Mouse (Mus musculus): ENCODE data around the gene Scn5a. TPM values are rescaled to one million over a fixed set of nuclear protein-coding genes. Genes with fewer than 3 reads are reported as not detected.

The Scn5a gene
- total RNA-seq, 1 experiment from 2014 or later, result not detected

DNA sequence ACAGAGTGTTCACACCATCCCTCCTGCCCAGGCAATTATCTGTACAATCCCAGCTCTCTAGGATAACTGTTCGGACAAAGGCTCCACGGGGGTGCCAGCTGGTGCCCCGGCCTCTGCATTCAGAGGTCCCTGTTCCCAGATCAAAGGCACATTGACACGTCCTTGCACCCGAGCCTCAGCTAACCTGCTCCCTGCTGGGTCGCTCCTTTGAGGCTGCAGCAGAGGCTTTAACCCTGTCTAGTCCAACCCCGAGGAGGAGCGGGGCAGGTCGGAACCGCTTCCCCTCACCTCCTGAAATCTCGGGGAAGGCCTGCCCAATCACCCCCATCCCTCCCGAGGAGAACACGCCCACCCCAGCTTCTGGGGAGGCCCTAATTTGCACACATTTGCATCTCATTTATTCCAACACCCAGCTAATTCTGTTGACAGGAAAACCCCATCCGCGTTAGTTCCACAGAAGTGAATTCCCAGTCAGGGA, 7.4 kb downstream of the Scn5a start:
- no peak for ATAC-seq (replicated peaks in 1 of 2; ENCODE audit: insufficient read depth in 1 of 2, low FRiP score in 2 of 2, low TSS enrichment in 1 of 2, low read depth in 1 of 2, poor library complexity in 2 of 2, severe bottlenecking in 2 of 2)

DNA sequence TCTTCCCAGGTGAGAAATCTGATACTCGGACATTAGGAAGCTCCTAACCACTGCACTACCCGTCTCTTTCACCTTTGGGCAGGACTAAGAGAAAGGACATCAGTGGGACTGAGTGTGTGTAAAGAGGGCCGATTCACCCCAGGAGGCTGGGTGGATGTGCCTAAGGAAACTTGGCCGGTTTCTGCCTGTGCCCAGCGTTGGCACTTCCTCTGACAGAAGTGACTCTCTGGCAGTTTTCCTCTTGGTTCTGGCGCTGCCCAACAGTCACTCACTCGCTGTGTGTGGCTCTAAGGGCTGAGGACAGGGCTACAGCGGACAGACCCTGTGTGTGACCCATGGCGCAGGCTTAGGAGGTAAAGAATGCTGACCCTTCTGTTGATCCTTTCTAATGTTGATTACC, 8.2 kb downstream of the Scn5a start:
- no peak for ATAC-seq (replicated peaks in 1 of 2; ENCODE audit: insufficient read depth in 1 of 2, low FRiP score in 2 of 2, low TSS enrichment in 1 of 2, low read depth in 1 of 2, poor library complexity in 2 of 2, severe bottlenecking in 2 of 2)

DNA sequence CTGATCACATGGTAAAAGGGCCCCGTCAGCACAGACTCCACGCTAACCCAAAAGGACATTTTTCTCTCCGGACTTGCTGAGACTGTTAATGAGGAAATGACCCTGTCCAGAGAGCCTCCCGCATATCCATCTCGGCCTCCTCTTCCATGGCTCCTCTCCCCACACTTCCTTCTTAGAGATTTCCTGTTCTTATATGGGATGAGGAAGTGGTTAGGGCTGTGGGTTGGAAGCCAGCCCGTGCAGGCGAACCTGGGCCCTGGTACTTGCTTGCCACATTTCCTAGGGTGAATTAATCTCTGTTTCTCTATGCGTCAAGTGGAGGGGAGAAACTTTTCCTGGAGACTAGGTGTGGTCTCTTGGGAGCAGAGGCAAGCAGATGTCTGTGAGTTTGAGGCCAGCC, 10.1 kb downstream of the Scn5a start:
- ATAC-seq (replicated peaks in 1 of 2; ENCODE audit: insufficient read depth in 1 of 2, low FRiP score in 2 of 2, low TSS enrichment in 1 of 2, low read depth in 1 of 2, poor library complexity in 2 of 2, severe bottlenecking in 2 of 2), result peak; percentile 24 to 48; a peak in 2 of 4 replicates

DNA sequence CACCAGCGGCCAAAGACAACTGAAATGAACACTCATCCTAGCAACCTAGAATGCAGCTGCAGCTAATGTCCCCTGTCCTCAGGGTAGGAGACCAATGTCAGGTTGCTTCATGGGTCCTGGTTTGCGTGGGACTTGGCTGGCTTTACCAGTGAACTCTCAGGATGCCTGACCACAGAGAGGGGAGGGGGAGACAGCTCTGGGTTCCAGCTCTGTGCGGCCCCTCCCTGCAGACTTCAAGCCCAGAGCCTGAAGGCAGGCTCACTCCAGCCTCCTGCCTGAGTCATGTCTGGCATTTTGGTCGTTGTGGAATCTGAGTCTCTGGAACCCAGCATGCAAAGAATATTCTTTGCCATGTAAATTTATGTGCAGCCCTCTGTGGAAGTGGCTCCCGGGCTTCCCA, 11.0 kb downstream of the Scn5a start:
- no peak for ATAC-seq (replicated peaks in 1 of 2; ENCODE audit: insufficient read depth in 1 of 2, low FRiP score in 2 of 2, low TSS enrichment in 1 of 2, low read depth in 1 of 2, poor library complexity in 2 of 2, severe bottlenecking in 2 of 2)

DNA sequence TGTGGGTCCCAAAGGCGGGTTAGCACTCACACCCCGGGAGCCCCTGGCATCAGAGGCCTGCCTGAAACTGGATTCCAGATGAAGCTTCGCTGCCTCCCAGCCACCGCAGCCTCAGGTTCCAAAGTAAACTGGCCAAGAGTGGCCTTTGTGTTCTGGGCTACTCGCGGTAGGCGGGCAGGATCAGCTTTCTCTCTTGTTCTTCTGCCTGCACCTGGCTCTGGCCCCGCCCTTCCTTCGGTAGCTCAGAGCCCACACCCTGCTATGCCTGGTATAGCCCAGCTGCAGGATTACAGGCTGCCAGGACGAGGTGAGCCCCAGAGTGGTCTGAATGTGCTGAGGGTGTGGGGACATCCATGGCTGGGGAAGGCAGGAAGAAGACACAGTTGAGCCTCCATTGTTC, 12.6 kb downstream of the Scn5a start:
- ATAC-seq (replicated peaks in 1 of 2; ENCODE audit: insufficient read depth in 1 of 2, low FRiP score in 2 of 2, low TSS enrichment in 1 of 2, low read depth in 1 of 2, poor library complexity in 2 of 2, severe bottlenecking in 2 of 2), result no peak

DNA sequence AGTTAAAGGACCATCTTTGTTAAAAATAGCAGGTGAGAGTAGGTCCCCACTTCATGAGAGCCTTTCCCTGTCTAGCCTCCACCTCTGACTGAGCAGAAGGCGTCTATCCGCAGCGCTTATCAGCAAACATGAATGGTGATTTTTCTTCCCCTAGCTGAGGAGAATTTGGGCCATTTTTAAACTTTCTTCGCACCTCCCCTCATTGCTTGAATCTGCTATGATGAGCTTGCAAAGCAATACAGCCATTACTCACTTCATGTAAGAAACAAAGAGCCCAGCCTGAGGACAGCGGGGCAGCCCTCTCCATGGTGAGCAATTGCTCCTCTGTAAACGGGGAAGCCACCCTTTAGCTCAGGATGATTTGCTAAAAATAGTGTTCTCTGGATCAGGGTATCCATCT, 14.0 kb downstream of the Scn5a start:
- ATAC-seq (replicated peaks in 1 of 2; ENCODE audit: insufficient read depth in 1 of 2, low FRiP score in 2 of 2, low TSS enrichment in 1 of 2, low read depth in 1 of 2, poor library complexity in 2 of 2, severe bottlenecking in 2 of 2), result no peak

DNA sequence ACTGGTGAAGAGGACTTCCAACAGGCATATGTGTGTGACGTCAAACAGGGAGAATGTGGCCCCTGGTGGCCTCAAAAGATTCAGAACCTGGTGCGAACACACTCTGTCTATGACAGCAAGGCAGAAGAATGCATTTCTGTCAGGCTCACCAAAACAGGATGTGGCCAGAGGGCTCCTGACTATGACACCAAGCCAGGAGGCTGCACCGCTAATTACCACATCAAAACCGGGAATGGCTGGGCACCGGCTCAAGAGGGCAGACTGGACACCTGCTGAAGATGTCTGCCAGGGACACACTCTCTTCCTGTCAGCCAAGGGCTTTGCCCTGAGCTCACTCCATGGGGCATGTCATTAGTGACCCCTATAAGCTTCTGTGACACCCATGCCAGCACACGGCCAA, 15.2 kb downstream of the Scn5a start:
- ATAC-seq (replicated peaks in 1 of 2; ENCODE audit: insufficient read depth in 1 of 2, low FRiP score in 2 of 2, low TSS enrichment in 1 of 2, low read depth in 1 of 2, poor library complexity in 2 of 2, severe bottlenecking in 2 of 2), result no peak

DNA sequence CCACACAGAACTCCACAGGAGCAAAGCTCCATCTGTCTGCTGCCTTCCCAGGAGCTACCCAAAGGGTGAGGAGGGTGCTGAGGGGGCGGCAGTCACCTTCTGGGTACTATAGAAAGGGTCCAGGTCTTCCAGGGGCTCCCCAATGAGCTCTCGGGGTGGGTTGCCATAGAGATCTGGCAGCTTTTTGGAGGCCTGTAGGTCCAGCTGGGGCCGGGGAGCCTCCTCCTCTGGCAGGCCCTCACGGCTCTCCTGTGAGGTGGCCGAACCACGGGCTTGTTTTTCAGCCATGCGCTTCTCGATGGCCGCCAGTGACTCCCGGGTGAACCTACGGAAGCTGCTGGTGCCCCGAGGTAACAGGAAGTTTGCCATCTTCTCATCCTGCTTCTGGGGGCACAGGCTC, 16.6 kb downstream of the Scn5a start:
- ATAC-seq (replicated peaks in 1 of 2; ENCODE audit: insufficient read depth in 1 of 2, low FRiP score in 2 of 2, low TSS enrichment in 1 of 2, low read depth in 1 of 2, poor library complexity in 2 of 2, severe bottlenecking in 2 of 2), result no peak

DNA sequence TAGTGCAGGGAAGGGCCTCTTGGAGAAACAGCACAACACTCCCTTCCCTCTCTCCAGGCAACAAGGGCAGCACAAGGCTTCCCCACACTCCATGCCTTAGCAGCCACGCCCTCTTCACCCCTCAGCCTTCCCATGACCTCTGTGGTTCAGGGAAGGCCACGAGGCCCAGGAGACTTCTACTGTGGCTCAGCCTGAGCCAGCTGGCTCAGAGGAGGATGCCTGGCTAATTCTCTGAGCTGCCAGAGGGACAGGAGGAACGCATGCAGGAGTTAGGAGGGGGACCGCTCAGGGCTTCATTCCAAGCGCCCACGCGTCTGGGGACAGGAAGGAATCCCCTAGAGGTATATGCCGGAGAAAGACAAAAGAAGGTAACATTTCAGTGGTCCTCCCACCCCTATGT, 17.1 kb downstream of the Scn5a start:
- ATAC-seq (replicated peaks in 1 of 2; ENCODE audit: insufficient read depth in 1 of 2, low FRiP score in 2 of 2, low TSS enrichment in 1 of 2, low read depth in 1 of 2, poor library complexity in 2 of 2, severe bottlenecking in 2 of 2), result no peak

DNA sequence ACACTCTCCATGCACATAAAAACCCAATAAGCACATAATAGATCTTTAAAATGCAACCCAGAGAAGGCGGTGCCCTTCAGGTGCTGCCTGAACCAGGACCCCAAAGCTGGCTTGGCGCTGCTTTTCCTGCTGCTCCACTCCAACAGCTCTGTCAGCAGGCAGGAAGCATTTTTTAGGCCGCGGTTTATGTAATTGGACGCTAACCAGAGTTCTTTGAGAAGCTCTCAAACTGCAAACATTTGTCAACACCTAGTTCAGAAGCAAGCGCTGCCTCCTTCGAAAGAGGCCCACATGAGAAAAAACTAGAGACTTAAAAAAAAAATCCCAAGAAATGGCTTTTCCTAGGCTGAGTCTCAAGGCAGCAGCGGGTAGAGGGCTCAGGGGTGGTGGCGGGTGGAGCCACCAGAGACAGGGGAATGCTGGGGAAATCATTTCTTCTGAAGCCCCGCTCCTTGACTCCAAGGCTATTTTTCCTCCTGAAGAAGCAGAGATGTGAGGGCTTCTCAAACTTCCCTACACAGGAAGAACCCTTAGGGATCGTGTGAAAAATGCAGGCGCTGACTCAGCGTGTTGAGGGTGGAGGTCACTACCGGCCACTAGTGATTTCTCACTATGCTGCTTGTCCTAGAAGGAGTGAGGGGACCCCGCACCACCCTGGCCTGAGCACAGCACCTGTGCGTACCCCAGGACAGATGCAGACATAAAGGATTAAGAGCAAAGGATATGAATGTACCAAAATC, 19.1 kb downstream of the Scn5a start:
- no peak; a peak in 1 of 4 replicates for ATAC-seq (replicated peaks in 1 of 2; ENCODE audit: insufficient read depth in 1 of 2, low FRiP score in 2 of 2, low TSS enrichment in 1 of 2, low read depth in 1 of 2, poor library complexity in 2 of 2, severe bottlenecking in 2 of 2)

DNA sequence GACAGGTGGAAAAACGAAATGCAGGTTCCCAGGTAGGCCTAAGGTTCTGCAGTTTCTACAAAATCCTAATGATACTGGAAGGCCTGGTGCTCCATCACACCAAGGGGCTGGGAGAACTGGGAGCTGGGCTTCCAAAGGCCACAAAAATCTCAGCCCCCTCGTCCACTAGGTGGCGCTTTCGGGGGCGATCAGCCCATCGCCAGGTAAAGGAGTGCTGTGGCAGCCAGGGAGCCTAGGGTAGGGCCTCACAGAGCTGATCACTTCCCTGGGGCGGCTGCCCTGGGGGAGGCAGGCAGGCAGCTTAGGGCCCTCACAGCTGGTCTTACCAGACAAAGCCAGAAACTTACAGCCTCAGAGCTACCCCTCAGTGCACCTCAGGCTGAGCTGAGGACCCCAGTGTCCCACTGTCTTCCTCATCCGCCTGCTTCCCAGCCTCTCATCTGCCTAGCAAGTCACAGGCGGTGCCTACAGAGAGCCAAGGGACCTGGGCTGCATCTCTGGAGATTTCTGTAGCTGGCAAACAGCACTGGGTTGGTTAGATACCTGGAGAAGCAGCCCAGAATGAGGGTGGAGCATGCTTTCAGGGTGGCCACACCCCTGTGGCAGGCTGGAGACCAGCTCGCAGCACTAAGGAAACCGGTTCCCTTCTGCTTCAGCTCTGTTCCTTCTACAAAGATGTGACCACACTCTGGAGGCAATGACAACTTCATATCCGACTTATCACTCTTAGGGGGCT, 20.5 kb downstream of the Scn5a start:
- ATAC-seq (replicated peaks in 1 of 2; ENCODE audit: insufficient read depth in 1 of 2, low FRiP score in 2 of 2, low TSS enrichment in 1 of 2, low read depth in 1 of 2, poor library complexity in 2 of 2, severe bottlenecking in 2 of 2), result peak in 1 of 2 experiments; percentile 23; a peak in 1 of 4 replicates

DNA sequence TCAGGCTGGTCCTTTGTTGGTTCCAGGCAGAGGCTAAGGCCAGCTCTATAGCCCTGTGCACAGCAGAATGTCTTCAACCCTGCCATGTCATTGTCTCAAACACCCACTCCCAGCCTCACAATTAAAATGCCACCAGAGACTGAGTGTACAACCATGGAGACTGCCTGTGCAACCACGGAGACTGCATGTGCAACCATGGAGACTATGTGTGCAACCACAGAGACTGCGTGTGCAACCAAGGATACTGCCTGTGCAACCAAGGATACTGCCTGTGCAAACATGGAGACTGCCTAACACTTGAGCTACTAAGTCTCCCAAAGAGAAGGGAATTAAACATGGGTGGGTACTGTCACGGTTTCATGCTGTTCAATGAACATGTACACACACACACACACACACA, 22.8 kb downstream of the Scn5a start:
- ATAC-seq (replicated peaks in 1 of 2; ENCODE audit: insufficient read depth in 1 of 2, low FRiP score in 2 of 2, low TSS enrichment in 1 of 2, low read depth in 1 of 2, poor library complexity in 2 of 2, severe bottlenecking in 2 of 2), result no peak

DNA sequence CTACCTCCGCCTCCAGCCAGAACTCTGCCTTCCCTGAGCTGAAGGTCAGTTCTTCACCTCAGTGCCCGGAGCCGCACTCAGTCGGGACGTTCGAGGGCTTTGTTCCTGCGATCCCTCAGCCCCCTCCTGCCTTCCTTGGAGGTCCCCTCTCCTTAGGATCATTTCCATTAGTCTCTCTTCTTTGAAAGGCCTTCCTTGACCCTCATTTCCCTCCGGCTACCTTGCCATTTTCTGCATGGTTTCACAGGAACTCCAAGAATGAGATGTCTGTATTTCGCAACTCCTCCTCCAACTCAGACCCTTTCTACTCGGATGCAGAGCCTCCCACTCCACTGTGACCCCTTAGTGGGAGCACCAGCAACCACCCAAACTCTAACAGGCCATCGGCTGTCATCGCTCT, 31.3 kb downstream of the Scn5a start:
- ATAC-seq (replicated peaks in 1 of 2; ENCODE audit: insufficient read depth in 1 of 2, low FRiP score in 2 of 2, low TSS enrichment in 1 of 2, low read depth in 1 of 2, poor library complexity in 2 of 2, severe bottlenecking in 2 of 2), result no peak

DNA sequence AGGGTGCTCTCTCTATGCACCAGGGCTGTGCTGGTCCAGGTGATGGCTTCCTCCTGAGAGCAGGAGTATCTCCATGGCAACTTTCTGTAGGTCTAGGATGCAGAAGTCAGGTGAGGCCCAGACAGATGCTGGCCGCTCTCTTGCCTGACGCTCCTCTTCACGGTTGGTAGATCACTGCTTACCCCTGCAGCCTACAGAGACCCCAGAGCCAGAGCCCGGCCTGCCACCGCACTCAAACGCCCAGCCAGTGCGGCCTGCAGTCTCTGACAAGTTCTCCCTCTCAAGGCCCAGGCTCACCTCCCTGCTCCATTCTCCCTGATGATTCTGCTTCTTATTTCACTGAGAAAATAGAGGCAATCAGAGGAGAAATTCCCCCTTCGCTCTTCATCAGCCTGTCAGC, 31.7 kb downstream of the Scn5a start:
- ATAC-seq (replicated peaks in 1 of 2; ENCODE audit: insufficient read depth in 1 of 2, low FRiP score in 2 of 2, low TSS enrichment in 1 of 2, low read depth in 1 of 2, poor library complexity in 2 of 2, severe bottlenecking in 2 of 2), result no peak

DNA sequence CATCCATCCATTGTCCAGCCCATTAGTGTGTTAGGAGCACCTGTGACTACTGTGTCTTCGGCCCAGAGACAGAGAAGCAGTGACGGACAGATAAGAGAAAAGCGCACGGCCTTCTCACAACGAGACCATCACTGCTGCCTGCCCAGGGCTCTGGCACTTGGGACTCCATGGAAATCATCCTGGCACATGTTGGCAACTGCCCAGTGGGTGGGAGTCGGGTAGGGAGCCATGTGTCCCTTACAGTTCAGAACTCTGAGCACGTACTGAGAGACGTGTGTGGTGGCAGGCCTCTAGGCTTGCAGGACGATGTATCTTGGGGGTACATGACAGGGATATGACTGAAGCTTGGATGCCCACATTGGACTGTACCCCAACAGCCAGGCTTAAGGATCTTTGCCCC, 38.1 kb downstream of the Scn5a start:
- no peak for ATAC-seq (replicated peaks in 1 of 2; ENCODE audit: insufficient read depth in 1 of 2, low FRiP score in 2 of 2, low TSS enrichment in 1 of 2, low read depth in 1 of 2, poor library complexity in 2 of 2, severe bottlenecking in 2 of 2)

DNA sequence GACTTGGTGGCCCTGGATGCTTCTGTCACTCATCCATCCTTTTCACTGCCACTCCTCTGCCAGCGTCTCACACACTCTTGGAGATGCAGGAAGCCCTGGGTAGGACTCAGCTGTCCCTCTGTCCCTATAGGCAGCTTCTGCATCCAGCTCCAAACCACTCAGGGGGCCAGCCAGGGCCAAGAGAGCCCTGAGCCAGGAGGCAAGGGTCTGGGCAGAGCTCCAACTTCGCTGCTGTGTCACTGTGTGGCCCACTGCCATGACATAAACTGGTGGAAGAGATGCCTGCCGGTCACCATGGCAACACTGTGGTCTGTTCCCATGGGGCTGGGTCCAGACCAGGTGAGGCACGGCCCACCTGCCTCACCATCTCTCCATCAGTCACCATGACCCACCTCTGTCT, 41.0 kb downstream of the Scn5a start:
- peak in 1 of 2 experiments; percentile 54; a peak in 2 of 4 replicates for ATAC-seq (replicated peaks in 1 of 2; ENCODE audit: insufficient read depth in 1 of 2, low FRiP score in 2 of 2, low TSS enrichment in 1 of 2, low read depth in 1 of 2, poor library complexity in 2 of 2, severe bottlenecking in 2 of 2)

DNA sequence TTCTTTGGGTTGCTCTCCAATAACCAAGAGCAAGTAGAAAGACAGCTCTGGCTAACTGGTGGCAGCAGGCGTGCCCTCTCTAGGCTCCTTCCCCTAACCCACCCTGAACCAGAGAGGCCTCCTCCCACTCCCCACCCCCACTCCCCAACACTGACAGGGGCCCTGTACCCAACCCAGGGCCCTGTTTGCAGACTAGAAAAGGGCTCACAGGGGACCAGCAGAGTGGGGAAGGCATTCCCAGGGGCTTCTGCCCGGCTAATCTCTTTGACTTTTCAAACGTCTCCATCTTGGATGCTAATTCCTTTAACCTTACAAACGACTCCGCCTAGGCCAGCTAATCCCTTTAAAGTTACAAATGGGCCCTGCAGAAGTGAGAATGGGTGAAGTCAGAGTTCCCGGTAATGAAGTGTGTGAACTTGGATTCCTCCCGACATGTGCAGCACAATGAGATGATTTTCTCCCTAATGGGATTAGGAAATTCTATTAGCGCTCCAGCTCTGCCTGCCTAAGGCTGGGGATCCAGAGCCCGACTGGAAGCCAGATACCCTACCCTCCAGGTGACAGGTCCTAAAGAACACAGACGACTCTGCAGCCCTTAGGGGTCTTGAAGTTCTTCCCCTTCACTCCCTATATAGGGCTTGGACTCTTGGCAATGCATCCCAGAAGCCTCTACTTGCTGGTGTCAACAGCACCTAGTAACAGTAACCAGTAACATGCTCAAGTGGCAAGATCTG, 47.0 kb downstream of the Scn5a start:
- no peak for ATAC-seq (replicated peaks in 1 of 2; ENCODE audit: insufficient read depth in 1 of 2, low FRiP score in 2 of 2, low TSS enrichment in 1 of 2, low read depth in 1 of 2, poor library complexity in 2 of 2, severe bottlenecking in 2 of 2)

DNA sequence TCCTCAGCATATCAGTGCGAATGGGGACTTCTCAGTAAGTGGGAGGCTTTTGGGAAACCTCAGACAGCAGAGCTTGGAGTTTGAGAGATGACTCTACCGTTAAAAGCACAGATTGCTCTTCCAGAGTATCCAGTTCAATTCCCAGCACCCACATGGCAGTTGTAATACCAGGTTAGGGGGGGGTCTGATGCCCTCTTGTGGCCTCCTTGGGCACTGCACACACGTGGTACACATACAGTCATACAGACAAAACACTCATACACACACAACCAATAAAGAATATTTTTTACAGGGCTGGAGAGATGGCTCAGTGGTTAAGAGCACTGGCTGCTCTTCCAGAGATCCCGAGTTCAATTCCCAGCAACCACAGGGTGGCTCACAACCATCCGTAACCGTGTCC, 54.3 kb downstream of the Scn5a start:
- ATAC-seq (replicated peaks in 1 of 2; ENCODE audit: insufficient read depth in 1 of 2, low FRiP score in 2 of 2, low TSS enrichment in 1 of 2, low read depth in 1 of 2, poor library complexity in 2 of 2, severe bottlenecking in 2 of 2), result no peak

Data from hematopoietic stem cell, adult 5-6 weeks (primary cell).